Mouse (Mus musculus) midbrain, embryonic 16.5 days (tissue): ENCODE results near the gene Syn3. TPM values are rescaled to one million over a fixed set of nuclear protein-coding genes. Genes with fewer than 3 reads are reported as not detected.

ENCODE experiments used
- ATAC-seq: fragments of 200-750 bp; cut with Nextera tagmentation; 2 replicates; pipeline ENCODE4 v1.8.0; 2017; ENCODE audit warnings: moderate TSS enrichment
- H3K27ac ChIP-seq: fragments of 300-500 bp; sonication (generic); 2 replicates; pipeline ENCODE4 v1.5.1; 2014; ENCODE audit warnings: mild to moderate bottlenecking, low read length, mixed read lengths
- H3K27me3 ChIP-seq: fragments of 300-500 bp; sonication (generic); 2 replicates; pipeline ENCODE4 v1.6.1; 2014; ENCODE audit warnings: low read depth, low read length, mixed read lengths; ENCODE audit not compliant: control insufficient read depth, insufficient read depth
- H3K36me3 ChIP-seq: fragments of 300-500 bp; sonication (generic); 2 replicates; pipeline ENCODE4 v1.6.1; 2014; ENCODE audit warnings: mild to moderate bottlenecking, low read length, moderate library complexity, mixed read lengths; ENCODE audit not compliant: control insufficient read depth, insufficient read depth
- H3K4me1 ChIP-seq: fragments of 300-500 bp; sonication (generic); 2 replicates; pipeline ENCODE4 v1.6.1; 2014; ENCODE audit warnings: mild to moderate bottlenecking, low read length, mixed read lengths; ENCODE audit not compliant: control insufficient read depth, insufficient read depth
- H3K4me2 ChIP-seq: fragments of 300-500 bp; sonication (generic); 2 replicates; pipeline ENCODE4 v1.6.1; 2014; ENCODE audit warnings: mild to moderate bottlenecking, low read length, mixed read lengths
- H3K4me3 ChIP-seq: fragments of 300-500 bp; sonication (generic); 2 replicates; pipeline ENCODE4 v1.5.1; 2014; ENCODE audit warnings: low read depth, mild to moderate bottlenecking, low read length, moderate library complexity, mixed read lengths
- H3K9ac ChIP-seq: fragments of 300-500 bp; sonication (generic); 2 replicates; pipeline ENCODE4 v1.6.1; 2014; ENCODE audit warnings: low read depth, low read length, mixed read lengths
- H3K9me3 ChIP-seq: fragments of 300-500 bp; sonication (generic); replicated peaks from 2 replicates; pipeline ENCODE4 v1.6.1; 2014; ENCODE audit warnings: mild to moderate bottlenecking, low read length, mixed read lengths; ENCODE audit not compliant: control insufficient read depth, poor library complexity, severe bottlenecking
- WGBS: fragments of 180-500 bp; shearing (Covaris S2); extraction: QIAGEN DNeasy Blood & Tissue Kit; methylation state at CpG from one replicate; pipeline ENCODE4 v1.1.7; 2014; 5-methylcytosine and 5-hydroxymethylcytosine counted together
- polyA plus RNA-seq: library from polyadenylated mRNA; unstranded; fragments of >200 nt; fragmentation: Nextera tagmentation; extraction: Ambion mirVana; gene quantifications from 2 replicates; pipeline ENCODE4 v1.2.1, GENCODE M21; 2015

Gene Syn3
- polyA plus RNA-seq, 1 experiment from 2014 or later, result 34.0 TPM

GRCm38 (mm10) chr10:86069341-86069740 lies 429.4 kb downstream of the Syn3 start:
- WGBS, result 10% methylated on average over 3 of the region's 3 CpGs
- no peaks in the 10 kb centered on the region for H3K27me3 ChIP-seq

GRCm38 (mm10) chr10:86067911-86068310 lies 430.8 kb downstream of the Syn3 start:
- Histone ChIP-seq H3K27me3 (no peaks in the 10 kb centered on the region), H3K4me1 (0 out of 2 replicates have a peak, but pooled peaks cover 2% of the 10 kb centered on the region), H3K9me3 (no peaks in the 10 kb centered on the region), H3K4me2 (no peak overlapping the region), H3K9ac (no peak overlapping the region), H3K4me3 (no peak overlapping the region), H3K36me3 (0 out of 2 replicates have a peak, but pooled peaks cover 6% of the 10 kb centered on the region), H3K27ac (no peak overlapping the region)
- WGBS, result 82% methylated on average over 10 of the region's 10 CpGs
- ATAC-seq, result no peak

More at GRCm38 (mm10) chr10:86069341-86069740, 429.4 kb downstream of the Syn3 start:
- 0 out of 2 replicates have a peak, but pooled peaks cover 2% of the 10 kb centered on the region for H3K4me1 ChIP-seq
- no peak overlapping the region for H3K4me3 ChIP-seq
- peak; percentile 36; the same call in 1 of the 2 replicates for ATAC-seq
- H3K9ac ChIP-seq, result 0 out of 2 replicates have a peak overlapping the region, but pooled peaks have one; percentile 11
- H3K9me3 ChIP-seq, result no peaks in the 10 kb centered on the region
- H3K4me2 ChIP-seq, result no peak overlapping the region
- H3K27ac ChIP-seq, result peak overlapping the region; percentile 1; the same call in 1 of the 2 replicates
- 0 out of 2 replicates have a peak, but pooled peaks cover 3% of the 10 kb centered on the region for H3K36me3 ChIP-seq

GRCm38 (mm10) chr10:86066651-86067050 lies 432.0 kb downstream of the Syn3 start:
- 74% methylated on average over 5 of the region's 5 CpGs for WGBS
- H3K9me3 ChIP-seq, result no peaks in the 10 kb centered on the region
- H3K4me3 ChIP-seq, result no peak overlapping the region
- 0 out of 2 replicates have a peak, but pooled peaks cover 2% of the 10 kb centered on the region for H3K4me1 ChIP-seq
- no peaks in the 10 kb centered on the region for H3K27me3 ChIP-seq
- peaks cover 12% of the 10 kb centered on the region; the same call in 1 of the 2 replicates for H3K36me3 ChIP-seq
- H3K27ac ChIP-seq, result no peak overlapping the region
- no peak overlapping the region for H3K9ac ChIP-seq
- H3K4me2 ChIP-seq, result no peak overlapping the region
- ATAC-seq, result no peak

DNA sequence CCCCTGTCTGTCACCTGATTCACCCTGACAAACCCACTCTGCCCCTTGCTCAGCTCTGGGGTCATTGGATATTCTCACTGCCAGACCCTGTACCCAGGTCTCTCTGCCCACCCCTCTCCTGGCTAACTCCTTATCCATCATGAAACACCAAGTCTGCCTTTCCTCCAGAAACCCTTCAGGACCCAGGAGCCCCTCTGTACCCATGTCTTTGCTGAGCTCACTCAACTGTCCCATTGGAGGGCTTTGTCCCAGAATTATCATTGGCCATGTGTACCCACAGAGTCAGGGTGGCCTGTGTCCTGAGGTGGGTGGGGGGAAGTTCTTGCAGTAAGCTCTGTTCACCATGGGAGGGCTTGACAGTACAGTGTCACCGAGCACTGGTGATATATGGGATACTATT lies 433.0 kb downstream of the Syn3 start:
- H3K36me3 ChIP-seq, result peaks cover 13% of the 10 kb centered on the region; the same call in 1 of the 2 replicates
- H3K4me3 ChIP-seq, result no peak overlapping the region
- peak; percentile 6; the same call in 1 of the 2 replicates for ATAC-seq
- no peak overlapping the region for H3K9ac ChIP-seq
- H3K27ac ChIP-seq, result no peak overlapping the region
- H3K9me3 ChIP-seq, result no peaks in the 10 kb centered on the region
- H3K4me2 ChIP-seq, result no peak overlapping the region
- H3K4me1 ChIP-seq, result 0 out of 2 replicates have a peak, but pooled peaks cover 2% of the 10 kb centered on the region
- WGBS, result 87% methylated on average over 1 of the region's 1 CpGs
- no peaks in the 10 kb centered on the region for H3K27me3 ChIP-seq

DNA sequence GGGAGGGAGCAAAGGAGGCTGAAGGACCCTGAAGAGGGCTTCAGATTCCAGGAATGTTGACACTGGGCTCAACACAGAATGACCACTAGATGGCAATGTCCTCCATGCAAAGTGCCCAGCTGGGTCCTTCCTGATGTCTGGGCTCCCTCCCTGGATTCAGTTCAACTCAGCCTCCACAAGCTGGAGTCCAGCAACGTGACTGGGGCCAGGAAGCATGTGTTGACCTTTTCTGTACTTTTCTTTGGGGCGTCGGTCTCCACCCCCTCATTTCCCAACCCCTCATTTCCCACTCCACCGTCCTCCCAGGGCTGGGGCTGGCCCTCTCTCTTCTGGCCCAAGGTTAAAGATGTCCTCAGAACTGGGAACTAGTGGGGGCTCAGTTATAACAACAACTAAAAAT lies 433.8 kb downstream of the Syn3 start:
- Histone ChIP-seq H3K4me3 (no peak overlapping the region), H3K9me3 (no peaks in the 10 kb centered on the region), H3K4me1 (0 out of 2 replicates have a peak, but pooled peaks cover 2% of the 10 kb centered on the region), H3K9ac (no peak overlapping the region), H3K27ac (no peak overlapping the region), H3K4me2 (no peak overlapping the region), H3K27me3 (no peaks in the 10 kb centered on the region), H3K36me3 (peaks cover 13% of the 10 kb centered on the region; the same call in 1 of the 2 replicates)
- ATAC-seq, result peak; percentile 86
- WGBS, result 7% methylated on average over 4 of the region's 4 CpGs

GRCm38 (mm10) chr10:86063018-86063384 lies 435.7 kb downstream of the Syn3 start:
- 97% methylated on average over 8 of the region's 8 CpGs for WGBS

DNA sequence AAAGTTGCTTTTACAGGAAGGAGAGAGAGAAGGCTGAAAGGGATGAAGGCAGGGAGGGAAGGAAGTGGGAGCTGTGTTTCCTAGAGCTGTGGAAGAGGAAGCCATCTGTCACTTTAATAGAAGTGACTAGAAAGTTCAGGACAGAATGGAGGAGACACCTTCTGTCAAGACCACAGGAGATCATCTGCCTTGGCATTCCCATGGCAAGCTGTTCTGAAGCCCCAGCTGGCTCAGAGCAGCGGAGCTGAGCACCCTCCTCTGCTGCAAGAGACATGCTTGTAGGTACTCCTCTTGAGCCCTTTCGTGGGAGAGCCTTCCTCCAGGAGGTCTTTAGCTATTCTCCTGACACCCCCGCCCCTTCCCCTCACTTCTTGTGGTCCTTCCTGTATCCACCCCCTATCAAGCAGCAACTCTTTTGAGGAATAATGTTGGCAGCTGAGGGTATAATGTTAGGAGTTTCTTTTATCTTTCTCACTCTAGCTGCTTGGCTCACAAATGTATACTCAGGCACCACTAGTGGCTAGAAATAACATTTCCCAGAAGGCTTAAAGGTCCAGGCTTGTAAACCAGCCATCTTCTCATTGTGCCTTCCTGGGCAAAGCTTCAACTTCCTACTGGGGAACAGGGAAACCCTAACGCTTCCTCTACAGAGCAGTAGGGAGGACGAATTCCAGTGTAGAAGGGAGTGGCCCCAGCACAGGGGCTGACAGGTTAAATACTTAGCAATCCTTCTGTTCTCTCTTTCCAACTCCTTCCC lies 436.3 kb downstream of the Syn3 start:
- Histone ChIP-seq H3K9me3 (no peaks in the 10 kb centered on the region), H3K4me2 (no peak overlapping the region)

More at GRCm38 (mm10) chr10:86063018-86063384, 435.7 kb downstream of the Syn3 start:
- peaks cover 13% of the 10 kb centered on the region; the same call in 1 of the 2 replicates for H3K36me3 ChIP-seq
- no peak overlapping the region for H3K4me2 ChIP-seq
- no peak overlapping the region for H3K27ac ChIP-seq
- no peaks in the 10 kb centered on the region for H3K9me3 ChIP-seq
- H3K27me3 ChIP-seq, result no peaks in the 10 kb centered on the region
- no peak overlapping the region for H3K9ac ChIP-seq
- no peak for ATAC-seq
- no peak overlapping the region for H3K4me3 ChIP-seq
- H3K4me1 ChIP-seq, result 0 out of 2 replicates have a peak, but pooled peaks cover 2% of the 10 kb centered on the region

DNA sequence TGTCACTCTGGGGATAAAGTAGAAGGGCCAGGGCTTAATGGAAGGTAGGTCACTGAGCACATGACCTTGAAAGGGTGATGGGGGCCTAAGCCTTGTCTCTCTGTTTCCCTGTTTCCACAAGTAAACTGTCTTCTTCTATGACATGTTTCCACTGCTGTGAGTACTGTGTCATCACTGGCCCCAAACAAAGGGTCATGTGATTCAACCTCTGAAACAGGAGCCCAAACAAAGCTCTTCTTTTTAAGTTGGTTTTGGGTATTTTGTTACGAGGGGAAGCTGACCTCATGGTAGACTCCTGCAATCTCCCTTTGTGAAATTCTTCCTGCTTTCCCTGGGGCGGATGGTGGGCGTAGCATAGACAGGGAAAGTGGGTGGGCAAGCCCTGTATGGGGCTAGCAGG lies 438.4 kb downstream of the Syn3 start:
- no peak overlapping the region for H3K27ac ChIP-seq
- no peaks in the 10 kb centered on the region for H3K9me3 ChIP-seq
- ATAC-seq, result no peak
- H3K9ac ChIP-seq, result no peak overlapping the region
- no peak overlapping the region for H3K4me2 ChIP-seq
- 51% methylated on average over 3 of the region's 3 CpGs for WGBS
- no peak overlapping the region for H3K4me3 ChIP-seq
- peaks cover 28% of the 10 kb centered on the region for H3K36me3 ChIP-seq
- 0 out of 2 replicates have a peak, but pooled peaks cover 2% of the 10 kb centered on the region for H3K4me1 ChIP-seq
- H3K27me3 ChIP-seq, result no peaks in the 10 kb centered on the region

More for the DNA sequence above, 436.3 kb downstream of the Syn3 start:
- no peak overlapping the region for H3K27ac ChIP-seq
- 0 out of 2 replicates have a peak, but pooled peaks cover 2% of the 10 kb centered on the region for H3K4me1 ChIP-seq
- WGBS, result 74% methylated on average over 5 of the region's 5 CpGs
- no peak overlapping the region for H3K9ac ChIP-seq
- H3K36me3 ChIP-seq, result peaks cover 14% of the 10 kb centered on the region
- H3K4me3 ChIP-seq, result no peak overlapping the region
- H3K27me3 ChIP-seq, result no peaks in the 10 kb centered on the region
- no peak for ATAC-seq

DNA sequence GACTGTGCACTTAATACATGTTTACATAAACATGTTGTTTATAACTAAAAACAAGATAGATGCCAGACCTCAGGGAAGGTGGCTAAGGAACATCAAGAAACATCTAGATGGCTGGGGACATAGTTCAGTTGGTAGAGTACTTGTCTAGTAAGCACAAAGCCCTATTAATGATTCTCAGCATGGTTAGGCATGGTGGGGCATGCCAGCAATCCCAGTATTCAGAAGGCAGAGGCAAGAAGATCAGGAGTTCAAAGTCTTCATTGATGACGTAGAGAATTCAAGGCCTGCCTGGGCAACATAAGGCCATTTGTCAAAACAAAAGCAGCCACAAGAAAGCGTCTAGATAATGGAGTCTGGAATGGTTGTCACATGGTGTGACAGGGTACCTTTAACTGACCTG lies 441.0 kb downstream of the Syn3 start:
- Histone ChIP-seq H3K4me2 (no peak overlapping the region), H3K4me1 (no peaks in the 10 kb centered on the region), H3K9ac (no peak overlapping the region), H3K27me3 (no peaks in the 10 kb centered on the region), H3K4me3 (no peak overlapping the region), H3K36me3 (peaks cover 27% of the 10 kb centered on the region), H3K9me3 (no peaks in the 10 kb centered on the region), H3K27ac (no peak overlapping the region)
- 56% methylated on average over 2 of the region's 2 CpGs for WGBS
- no peak for ATAC-seq
